Mouse (Mus musculus): ENCODE measurements around the gene Hspa12a. TPM values are rescaled to one million over a fixed set of nuclear protein-coding genes. Genes with fewer than 3 reads are reported as not detected.
"Not testable (repeated sequence)": the region's sequence is repeated elsewhere in the genome, so short reads cannot be mapped to it uniquely, and the experiment has no call there.

The Hspa12a gene
- polyA plus RNA-seq, 1 experiment from 2014 or later: 10.5 TPM

- Histone ChIP-seq H3K27me3 (replicated peaks) (peaks cover 29% of the 10 kb centered on the region), H3K9ac (peak overlapping the region; percentile 63), H3K9me3 (replicated peaks) (no peaks in the 10 kb centered on the region), H3K36me3 (no peaks in the 10 kb centered on the region), H3K4me1 (replicated peaks) (peaks cover 8% of the 10 kb centered on the region), H3K4me3 (peak overlapping the region; percentile 44), H3K4me2 (peak overlapping the region; percentile 83), H3K27ac (ENCODE audit: poor library complexity, severe bottlenecking) (no peak overlapping the region)
- WGBS: 3% methylated on average over 11 of the region's 11 CpGs
- ATAC-seq (ENCODE audit: insufficient number of reproducible peaks, low FRiP score): peak; percentile 38; the same call in 1 of the 2 replicates
These were observed 32.5 kb downstream of the Hspa12a start for GRCm38 (mm10) chr19:58910941-58911368.

- no peak for ATAC-seq (ENCODE audit: insufficient number of reproducible peaks, low FRiP score)
- Histone ChIP-seq H3K9ac (no peak overlapping the region), H3K27ac (ENCODE audit: poor library complexity, severe bottlenecking) (no peak overlapping the region), H3K36me3 (no peaks in the 10 kb centered on the region), H3K4me3 (no peak overlapping the region), H3K4me2 (no peak overlapping the region), H3K27me3 (replicated peaks) (peaks cover 13% of the 10 kb centered on the region), H3K9me3 (replicated peaks) (no peaks in the 10 kb centered on the region), H3K4me1 (replicated peaks) (peaks cover 11% of the 10 kb centered on the region)
- WGBS: 68% methylated on average over 10 of the region's 10 CpGs
These were observed 35.4 kb downstream of the Hspa12a start for GRCm38 (mm10) chr19:58908018-58908417.

- H3K27ac ChIP-seq (ENCODE audit: poor library complexity, severe bottlenecking): no peak overlapping the region
- ATAC-seq (ENCODE audit: insufficient number of reproducible peaks, low FRiP score): no peak
- WGBS: 51% methylated on average over 9 of the region's 9 CpGs
- H3K4me1 ChIP-seq (replicated peaks): peaks cover 11% of the 10 kb centered on the region
- H3K9ac ChIP-seq: no peak overlapping the region
- H3K9me3 ChIP-seq (replicated peaks): no peaks in the 10 kb centered on the region
- H3K27me3 ChIP-seq (replicated peaks): no peaks in the 10 kb centered on the region
- no peaks in the 10 kb centered on the region for H3K36me3 ChIP-seq
- H3K4me3 ChIP-seq: no peak overlapping the region
- H3K4me2 ChIP-seq: no peak overlapping the region
These were observed 36.8 kb downstream of the Hspa12a start for GRCm38 (mm10) chr19:58906685-58907084.

- Histone ChIP-seq H3K27me3 (replicated peaks) (0 out of 2 replicates have a peak, but pooled peaks cover 6% of the 10 kb centered on the region), H3K4me3 (peak overlapping the region; percentile 29), H3K27ac (ENCODE audit: poor library complexity, severe bottlenecking) (no peak overlapping the region), H3K9ac (0 out of 2 replicates have a peak overlapping the region, but pooled peaks have one; percentile 18), H3K4me1 (replicated peaks) (peaks cover 6% of the 10 kb centered on the region; the same call in 1 of the 2 replicates), H3K9me3 (replicated peaks) (no peaks in the 10 kb centered on the region), H3K36me3 (no peaks in the 10 kb centered on the region), H3K4me2 (peak overlapping the region; percentile 64)
- peak; percentile 60; the same call in 1 of the 2 replicates for ATAC-seq (ENCODE audit: insufficient number of reproducible peaks, low FRiP score)
- WGBS: under 1% methylated on average over 11 of the region's 11 CpGs
These were observed 39.5 kb downstream of the Hspa12a start for GRCm38 (mm10) chr19:58903899-58904327.

- peaks cover 6% of the 10 kb centered on the region; the same call in 1 of the 2 replicates for H3K4me1 ChIP-seq (replicated peaks)
- no peak overlapping the region for H3K4me3 ChIP-seq
- H3K9ac ChIP-seq: 0 out of 2 replicates have a peak overlapping the region, but pooled peaks have one; percentile 18
- 0 out of 2 replicates have a peak, but pooled peaks cover 6% of the 10 kb centered on the region for H3K27me3 ChIP-seq (replicated peaks)
- 0 out of 2 replicates have a peak, but pooled peaks cover under 1% of the 10 kb centered on the region for H3K9me3 ChIP-seq (replicated peaks)
- peak overlapping the region; percentile 64 for H3K4me2 ChIP-seq
- H3K27ac ChIP-seq (ENCODE audit: poor library complexity, severe bottlenecking): no peak overlapping the region
- H3K36me3 ChIP-seq: no peaks in the 10 kb centered on the region
- no peak for ATAC-seq (ENCODE audit: insufficient number of reproducible peaks, low FRiP score)
- WGBS: 53% methylated on average over 7 of the region's 7 CpGs
These were observed 40.2 kb downstream of the Hspa12a start for GRCm38 (mm10) chr19:58903079-58903898.

GRCm38 (mm10) chr19:58900471-58900870 is 43.0 kb downstream of the Hspa12a start:
- peaks cover 11% of the 10 kb centered on the region for H3K9me3 ChIP-seq (replicated peaks)
- not testable (repeated sequence) for H3K4me3 ChIP-seq; H3K27ac ChIP-seq (ENCODE audit: poor library complexity, severe bottlenecking); ATAC-seq (ENCODE audit: insufficient number of reproducible peaks, low FRiP score); H3K4me2 ChIP-seq; H3K27me3 ChIP-seq (replicated peaks); H3K36me3 ChIP-seq; H3K9ac ChIP-seq; H3K4me1 ChIP-seq (replicated peaks)
- 82% methylated on average over 10 of the region's 10 CpGs for WGBS

GRCm38 (mm10) chr19:58896216-58896615 is 47.2 kb downstream of the Hspa12a start:
- ATAC-seq (ENCODE audit: insufficient number of reproducible peaks, low FRiP score): no peak
- Histone ChIP-seq H3K4me1 (replicated peaks) (0 out of 2 replicates have a peak, but pooled peaks cover 3% of the 10 kb centered on the region), H3K27me3 (replicated peaks) (peaks cover 3% of the 10 kb centered on the region; the same call in 1 of the 2 replicates), H3K4me3 (no peak overlapping the region), H3K4me2 (no peak overlapping the region), H3K9ac (no peak overlapping the region), H3K36me3 (no peaks in the 10 kb centered on the region), H3K27ac (ENCODE audit: poor library complexity, severe bottlenecking) (no peak overlapping the region), H3K9me3 (replicated peaks) (peaks cover 11% of the 10 kb centered on the region)
- 84% methylated on average over 2 of the region's 3 CpGs for WGBS

- Histone ChIP-seq H3K36me3 (no peaks in the 10 kb centered on the region), H3K27ac (ENCODE audit: poor library complexity, severe bottlenecking) (no peak overlapping the region), H3K4me2 (no peak overlapping the region), H3K27me3 (replicated peaks) (0 out of 2 replicates have a peak, but pooled peaks cover 6% of the 10 kb centered on the region), H3K9me3 (replicated peaks) (no peaks in the 10 kb centered on the region), H3K9ac (no peak overlapping the region), H3K4me1 (replicated peaks) (no peaks in the 10 kb centered on the region), H3K4me3 (no peak overlapping the region)
- no peak for ATAC-seq (ENCODE audit: insufficient number of reproducible peaks, low FRiP score)
- 76% methylated on average over 8 of the region's 8 CpGs for WGBS
These were observed 54.0 kb downstream of the Hspa12a start for GRCm38 (mm10) chr19:58889306-58890038.

GRCm38 (mm10) chr19:58886467-58886866 is 57.0 kb downstream of the Hspa12a start:
- ATAC-seq (ENCODE audit: insufficient number of reproducible peaks, low FRiP score): no peak
- no peak overlapping the region for H3K4me3 ChIP-seq
- H3K27me3 ChIP-seq (replicated peaks): 0 out of 2 replicates have a peak, but pooled peaks cover 6% of the 10 kb centered on the region
- no peaks in the 10 kb centered on the region for H3K9me3 ChIP-seq (replicated peaks)
- H3K4me2 ChIP-seq: no peak overlapping the region
- peaks cover 12% of the 10 kb centered on the region for H3K4me1 ChIP-seq (replicated peaks)
- no peaks in the 10 kb centered on the region for H3K36me3 ChIP-seq
- WGBS: 65% methylated on average over 7 of the region's 7 CpGs
- no peak overlapping the region for H3K27ac ChIP-seq (ENCODE audit: poor library complexity, severe bottlenecking)
- H3K9ac ChIP-seq: no peak overlapping the region

- 0 out of 2 replicates have a peak, but pooled peaks cover 6% of the 10 kb centered on the region for H3K27me3 ChIP-seq (replicated peaks)
- WGBS: 80% methylated on average over 3 of the region's 3 CpGs
- H3K4me3 ChIP-seq: no peak overlapping the region
- no peak overlapping the region for H3K9ac ChIP-seq
- no peak overlapping the region for H3K4me2 ChIP-seq
- no peak overlapping the region for H3K27ac ChIP-seq (ENCODE audit: poor library complexity, severe bottlenecking)
- no peaks in the 10 kb centered on the region for H3K9me3 ChIP-seq (replicated peaks)
- ATAC-seq (ENCODE audit: insufficient number of reproducible peaks, low FRiP score): no peak
- no peaks in the 10 kb centered on the region for H3K36me3 ChIP-seq
- H3K4me1 ChIP-seq (replicated peaks): peaks cover 22% of the 10 kb centered on the region
These were observed 60.0 kb downstream of the Hspa12a start for GRCm38 (mm10) chr19:58883451-58883850.

GRCm38 (mm10) chr19:58882336-58882735 is 61.1 kb downstream of the Hspa12a start:
- Histone ChIP-seq H3K27ac (ENCODE audit: poor library complexity, severe bottlenecking) (no peak overlapping the region), H3K4me2 (no peak overlapping the region), H3K9ac (no peak overlapping the region), H3K4me3 (no peak overlapping the region), H3K36me3 (no peaks in the 10 kb centered on the region), H3K4me1 (replicated peaks) (peaks cover 27% of the 10 kb centered on the region), H3K9me3 (replicated peaks) (no peaks in the 10 kb centered on the region), H3K27me3 (replicated peaks) (0 out of 2 replicates have a peak, but pooled peaks cover 6% of the 10 kb centered on the region)
- no peak for ATAC-seq (ENCODE audit: insufficient number of reproducible peaks, low FRiP score)
- WGBS: 30% methylated on average over 4 of the region's 4 CpGs

Data from heart, embryonic 12.5 days (tissue).